24 mouse cellular contexts compared by ENCODE assay signal in genomic region chr10:42876172-42876571, GRCm38 (mm10). TPM values are rescaled to one million over a fixed set of nuclear protein-coding genes. Genes with fewer than 3 reads are reported as not detected.
DNase-seq lines count a peak whose midpoint lies in the region; ATAC-seq lines count a peak whose summit lies in the region.
"Had no signal": no experiment of that assay in that cellular context is flagged by ENCODE, and none has a peak within 500 bp of the region (broad histone marks: within the 10 kb centered on the region; RNA-seq: fewer than 3 reads in every experiment).

No protein-coding gene starts in this region.

- H3K27ac ChIP-seq in heart, embryonic 16.5 days (ENCODE audit: low read length): no peak overlapping the region
- no peak overlapping the region for H3K27ac ChIP-seq in hindbrain, embryonic 16.5 days (ENCODE audit: low read depth, low read length)
- H3K27ac ChIP-seq: embryonic facial prominence, embryonic 10.5 days; embryonic facial prominence, embryonic 12.5 days; forebrain, embryonic 13.5 days; forebrain, embryonic 15.5 days had no signal

- H3K4me1 ChIP-seq in heart, embryonic 16.5 days (ENCODE audit: control insufficient read depth, insufficient read depth, low read length): peaks cover 6% of the 10 kb centered on the region; the same call in 1 of the 2 replicates
- no peaks in the 10 kb centered on the region; the same call in 1 of the 2 replicates for H3K4me1 ChIP-seq in hindbrain, embryonic 16.5 days (ENCODE audit: control insufficient read depth, insufficient read depth, low read depth, low read length)
- H3K4me1 ChIP-seq: embryonic facial prominence, embryonic 12.5 days had no signal

- H3K36me3 ChIP-seq in heart, embryonic 16.5 days (ENCODE audit: control insufficient read depth, insufficient read depth): no peaks in the 10 kb centered on the region
- H3K36me3 ChIP-seq in hindbrain, embryonic 16.5 days (ENCODE audit: control insufficient read depth, insufficient read depth, low read length): no peaks in the 10 kb centered on the region
- H3K36me3 ChIP-seq: embryonic facial prominence, embryonic 10.5 days; embryonic facial prominence, embryonic 12.5 days; forebrain, embryonic 15.5 days; G1E had no signal

- no peaks in the 10 kb centered on the region for H3K27me3 ChIP-seq in heart, embryonic 16.5 days (ENCODE audit: control insufficient read depth, insufficient read depth, low read length)
- no peaks in the 10 kb centered on the region for H3K27me3 ChIP-seq in hindbrain, embryonic 16.5 days (replicated peaks; ENCODE audit: control insufficient read depth, insufficient read depth, low read length)
- H3K27me3 ChIP-seq: CH12.LX; embryonic facial prominence, embryonic 12.5 days; forebrain, embryonic 13.5 days; forebrain, embryonic 15.5 days had no signal

- 64% methylated on average over 5 of the region's 5 CpGs for WGBS in heart, embryonic 16.5 days
- whole genome bisulfite sequencing in hindbrain, embryonic 16.5 days: 74% methylated on average over 5 of the region's 5 CpGs

- H3K9me3 ChIP-seq in heart, embryonic 16.5 days (replicated peaks; ENCODE audit: control insufficient read depth, low read length): no peaks in the 10 kb centered on the region
- H3K9me3 ChIP-seq in hindbrain, embryonic 16.5 days (ENCODE audit: control insufficient read depth, low read length): no peaks in the 10 kb centered on the region
- H3K9me3 ChIP-seq: embryonic facial prominence, embryonic 10.5 days; embryonic facial prominence, embryonic 12.5 days; forebrain, embryonic 13.5 days; forebrain, embryonic 15.5 days; G1E had no signal

- peak overlapping the region; percentile 34; the same call in 1 of the 2 replicates for H3K9ac ChIP-seq in heart, embryonic 16.5 days (ENCODE audit: low read length)
- no peak overlapping the region for H3K9ac ChIP-seq in hindbrain, embryonic 16.5 days (ENCODE audit: low read depth, low read length)
- H3K9ac ChIP-seq: embryonic facial prominence, embryonic 12.5 days; forebrain, embryonic 13.5 days; forebrain, embryonic 15.5 days; forebrain, postnatal 0 days had no signal

- no peak overlapping the region for H3K4me3 ChIP-seq in heart, embryonic 16.5 days (ENCODE audit: low read length)
- no peak overlapping the region for H3K4me3 ChIP-seq in hindbrain, embryonic 16.5 days (ENCODE audit: low read length)
- H3K4me3 ChIP-seq: embryonic facial prominence, embryonic 10.5 days; embryonic facial prominence, embryonic 12.5 days; forebrain, embryonic 13.5 days; forebrain, embryonic 15.5 days had no signal

- H3K4me2 ChIP-seq in heart, embryonic 16.5 days (ENCODE audit: low read depth, low read length): no peak overlapping the region
- no peak overlapping the region for H3K4me2 ChIP-seq in hindbrain, embryonic 16.5 days (ENCODE audit: low read length)
- H3K4me2 ChIP-seq: embryonic facial prominence, embryonic 12.5 days; forebrain, embryonic 13.5 days; forebrain, embryonic 15.5 days had no signal

- no peak for DNase-seq in heart, postnatal 4 days
- DNase-seq in cerebellum, adult 11-12 months: no peak
- DNase-seq: adrenal gland, adult 2 months; adrenal gland, postnatal 10 days; adrenal gland, postnatal 25 days; B cell, adult 2 months; cerebellum, adult 18-20 months; cerebellum, adult 8-10 months; cerebellum, adult 9-11 months; cerebellum, postnatal 14 days; cerebellum, postnatal 36 days; forebrain, postnatal 0 days had no signal

- no peak for ATAC-seq in heart, embryonic 16.5 days (replicated peaks; ENCODE audit: extremely low read depth, insufficient read depth, low FRiP score)
- ATAC-seq in granulocyte monocyte progenitor cell, adult 5-6 weeks (replicated peaks; ENCODE audit: poor library complexity, severe bottlenecking): peak; percentile 95
- ATAC-seq in megakaryocyte, adult 5-6 weeks (ENCODE audit: poor library complexity, severe bottlenecking): peak; percentile 91
- no peak for ATAC-seq in frontal cortex, adult (ENCODE audit: low TSS enrichment)
- ATAC-seq in hindbrain, embryonic 16.5 days: no peak
- ATAC-seq: CD4-positive, CD25-positive, alpha-beta regulatory T cell, adult 4 months; forebrain, embryonic 13.5 days; forebrain, embryonic 15.5 days; forebrain, postnatal 0 days had no signal

RNA-seq across cellular contexts. Expression of gene Scml4, which starts 16.0 kb away (rescaled TPM):
- 1.2 and 2.0 TPM in 2 replicates for polyA plus RNA-seq in heart, embryonic 16.5 days (2015; fragmentation: Nextera tagmentation; extraction: Ambion mirVana)
- total RNA-seq in heart, postnatal 4 days (2021): 1 to 10 TPM; 4.2 to 4.9 TPM
- not detected in 2 replicates for total RNA-seq in granulocyte monocyte progenitor cell, adult 5-6 weeks (2014; fragmentation: Nextera tagmentation)
- 0.05 TPM in 1 of 2 replicates, not detected in the other for total RNA-seq in granulocyte monocyte progenitor cell, adult 5-6 weeks (2017)
- total RNA-seq in megakaryocyte, adult 5-6 weeks (2015): 0.42 and 0.64 TPM in 2 replicates
- 0.41 and 0.48 TPM in 2 replicates for total RNA-seq in megakaryocyte, adult 5-6 weeks (2017)
- 9.1 and 11.6 TPM in 2 replicates for polyA plus RNA-seq in hindbrain, embryonic 16.5 days (2015; fragmentation: Nextera tagmentation; extraction: Ambion mirVana)
- total RNA-seq: G1E had no signal
- polyA plus RNA-seq: G1E had no signal

Comparison
In these comparisons a context has a peak if more than half of its experiments do, and no peak if none do; other contexts are left out.
1. ATAC-seq: peak in granulocyte monocyte progenitor cell, adult 5-6 weeks (single experiment) and megakaryocyte, adult 5-6 weeks (single experiment); none in heart, embryonic 16.5 days (single experiment), frontal cortex, adult (single experiment) and hindbrain, embryonic 16.5 days (single experiment).